Mouse (Mus musculus): ENCODE data around the gene Cyp4a29.
"Not testable (repeated sequence)": the region's sequence is repeated elsewhere in the genome, so short reads cannot be mapped to it uniquely, and the experiment has no call there.

DNA sequence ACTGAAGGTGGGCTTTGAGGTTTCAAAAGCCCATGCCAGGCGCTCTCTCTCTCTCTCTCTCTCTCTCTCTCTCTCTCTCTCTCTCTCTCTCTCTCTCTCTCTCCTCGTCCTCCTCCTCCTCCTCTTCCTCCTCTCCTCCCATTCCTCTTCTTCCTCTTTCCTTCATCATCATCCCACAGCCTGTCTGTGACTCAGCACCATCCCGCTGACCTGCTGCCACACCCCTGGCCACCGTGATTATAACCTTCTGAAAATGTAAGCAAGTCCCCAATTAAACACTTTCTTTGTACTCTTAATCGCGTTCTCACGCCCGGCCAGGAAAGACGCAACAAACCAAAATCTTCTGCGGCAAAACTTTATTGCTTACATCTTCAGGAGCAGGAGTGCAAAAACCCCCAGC, 38.9 kb downstream of the Cyp4a29 start:
- TF ChIP-seq CTCF (IDR thresholded peaks at IDR 0.05; ENCODE audit: insufficient read depth, low read length); POLR2A (IDR thresholded peaks at IDR 0.05; ENCODE audit: borderline replicate concordance, extremely low read depth, low read depth, low read length): not testable (repeated sequence)

Measured in lung, adult 2 months (tissue).